8 mouse cellular contexts compared by ENCODE assay signal in the genomic region with DNA sequence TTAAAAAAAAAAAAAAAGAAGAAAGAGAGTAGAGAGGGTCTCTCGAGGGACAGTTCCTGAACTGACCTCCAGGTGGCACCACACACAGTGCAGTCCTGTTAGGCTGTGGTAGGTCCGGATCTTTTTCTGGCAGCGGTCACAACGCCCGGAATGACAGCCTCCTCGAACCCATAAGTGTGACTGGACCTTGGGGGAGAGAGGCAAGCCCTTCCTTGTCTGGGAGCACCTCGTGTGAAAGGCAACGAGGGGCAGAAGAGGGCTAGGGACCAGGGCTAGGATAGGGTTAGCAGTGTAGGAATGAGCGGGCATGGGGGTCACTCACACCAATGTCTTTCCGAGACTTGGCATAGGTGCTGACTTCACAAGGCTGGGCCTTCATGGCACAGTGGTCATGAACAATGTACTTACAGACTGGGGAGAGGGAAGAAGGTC. TPM values are rescaled to one million over a fixed set of nuclear protein-coding genes. Genes with fewer than 3 reads are reported as not detected.
DNase-seq lines count a peak whose midpoint lies in the region; ATAC-seq and TF ChIP-seq lines count a peak whose summit lies in the region.

No protein-coding gene starts in this region.

- H3K4me2 ChIP-seq in forebrain, embryonic 15.5 days (replicated peaks): peak overlapping the region; percentile 27; the same call in 1 of the 2 replicates

- no peak overlapping the region for H3K27ac ChIP-seq in cerebellum, adult 2 months (ENCODE audit: insufficient read depth, low read length)
- H3K27ac ChIP-seq in forebrain, embryonic 15.5 days (replicated peaks): no peak overlapping the region

- ATAC-seq in forebrain, embryonic 15.5 days (replicated peaks): peak; percentile 61

- peak; percentile 85 for DNase-seq in MN1 (ENCODE audit: low spot score)
- DNase-seq in cerebellum, adult 2 months: peak; percentile 67 to 77
- peak; percentile 77 to 86 for DNase-seq in heart, postnatal 14 days
- peak; percentile 21 to 77 for DNase-seq in layer of hippocampus, adult 18-20 months (ENCODE audit: low spot score in 2 of 2)
- peak; percentile 89 for DNase-seq in lung, postnatal 10 days
- DNase-seq in ovary, postnatal 14 days (ENCODE audit: low spot score): peak; percentile 71
- peak; percentile 69 for DNase-seq in thymus, postnatal 25 days

- no peaks in the 10 kb centered on the region for H3K27me3 ChIP-seq in cerebellum, adult 2 months (ENCODE audit: control insufficient read depth, insufficient read depth, low read length)
- no peaks in the 10 kb centered on the region for H3K27me3 ChIP-seq in forebrain, embryonic 15.5 days

- H3K4me1 ChIP-seq in cerebellum, adult 2 months (ENCODE audit: control insufficient read depth, insufficient read depth, low read length): no peaks in the 10 kb centered on the region
- H3K4me1 ChIP-seq in forebrain, embryonic 15.5 days: peaks cover 3% of the 10 kb centered on the region; the same call in 1 of the 2 replicates

- no peak overlapping the region for H3K9ac ChIP-seq in forebrain, embryonic 15.5 days (replicated peaks)

- H3K4me3 ChIP-seq in cerebellum, adult 2 months (replicated peaks; ENCODE audit: insufficient read depth, low read depth, low read length): peak overlapping the region; percentile 35
- H3K4me3 ChIP-seq in forebrain, embryonic 15.5 days: no peak overlapping the region

- TF ChIP-seq CTCF in cerebellum, adult 2 months (IDR thresholded peaks at IDR 0.05; ENCODE audit: borderline replicate concordance, insufficient read depth, low read depth, low read length): peak; percentile 84

- no peaks in the 10 kb centered on the region for H3K9me3 ChIP-seq in forebrain, embryonic 15.5 days

- no peak for TF ChIP-seq POLR2A in cerebellum, adult 2 months (IDR thresholded peaks at IDR 0.05; ENCODE audit: borderline replicate concordance, insufficient read depth, low read length)

- intact Hi-C loops in heart, postnatal 14 days (cut with DNase I): loop anchor here (2.0 to 10.0 kb wide), 2 partner anchors 164 to 244 kb away; no protein-coding TSS in a partner anchor

- 11% methylated on average over 10 of the region's 10 CpGs for WGBS in cerebellum, adult 2 months
- WGBS in forebrain, embryonic 15.5 days: 17% methylated on average over 10 of the region's 10 CpGs

- no peaks in the 10 kb centered on the region for H3K36me3 ChIP-seq in forebrain, embryonic 15.5 days

RNA-seq across cellular contexts. Expression of a gene that starts 13.6 kb away (rescaled TPM):
- polyA plus RNA-seq in cerebellum, adult 2 months (2012; rRNA removed): 16.0 and 17.1 TPM in 2 replicates
- polyA plus RNA-seq in forebrain, embryonic 15.5 days (2015; fragmentation: Nextera tagmentation; extraction: Ambion mirVana): 4.2 and 4.5 TPM in 2 replicates
- 10 to 100 TPM; 12.4 to 15.7 TPM for total RNA-seq in heart, postnatal 14 days (2021)
- 10 to 100 TPM; 10.9 to 12.8 TPM for total RNA-seq in layer of hippocampus, adult 18-20 months (2021)

RNA-seq across cellular contexts. Expression of a gene that starts 16.7 kb away (rescaled TPM):
- polyA plus RNA-seq in cerebellum, adult 2 months (2012; rRNA removed): 37.2 and 39.7 TPM in 2 replicates
- 42.9 and 47.2 TPM in 2 replicates for polyA plus RNA-seq in forebrain, embryonic 15.5 days (2015; fragmentation: Nextera tagmentation; extraction: Ambion mirVana)
- total RNA-seq in heart, postnatal 14 days (2021): 1 to 10 TPM; 8.5 to 9.0 TPM
- 10 to 100 TPM; 25.1 to 26.2 TPM for total RNA-seq in layer of hippocampus, adult 18-20 months (2021)

RNA-seq across cellular contexts. Expression of a gene that starts 26.2 kb away (rescaled TPM):
- 3.8 and 3.9 TPM in 2 replicates for polyA plus RNA-seq in cerebellum, adult 2 months (2012; rRNA removed)
- 37.6 and 39.7 TPM in 2 replicates for polyA plus RNA-seq in forebrain, embryonic 15.5 days (2015; fragmentation: Nextera tagmentation; extraction: Ambion mirVana)
- total RNA-seq in heart, postnatal 14 days (2021): 10 to 100 TPM; 18.9 to 19.9 TPM
- 1 to 10 TPM; 1.4 to 2.6 TPM for total RNA-seq in layer of hippocampus, adult 18-20 months (2021)

RNA-seq across cellular contexts. Expression of a gene that starts 27.0 kb away (rescaled TPM):
- 1.00 and 1.5 TPM in 2 replicates for polyA plus RNA-seq in cerebellum, adult 2 months (2012; rRNA removed)
- polyA plus RNA-seq in forebrain, embryonic 15.5 days (2015; fragmentation: Nextera tagmentation; extraction: Ambion mirVana): 0.09 and 0.33 TPM in 2 replicates
- under 1 TPM; 0.66 to 0.93 TPM for total RNA-seq in heart, postnatal 14 days (2021)
- total RNA-seq in layer of hippocampus, adult 18-20 months (2021): under 1 TPM; 0.20 to 0.25 TPM

RNA-seq across cellular contexts. Expression of a gene that starts 35.0 kb away (rescaled TPM):
- 132 and 133 TPM in 2 replicates for polyA plus RNA-seq in cerebellum, adult 2 months (2012; rRNA removed)
- polyA plus RNA-seq in forebrain, embryonic 15.5 days (2015; fragmentation: Nextera tagmentation; extraction: Ambion mirVana): 116 and 117 TPM in 2 replicates
- 10 to 100 TPM; 66.5 to 71.8 TPM for total RNA-seq in heart, postnatal 14 days (2021)
- 100 to 1,000 TPM; 133 to 138 TPM for total RNA-seq in layer of hippocampus, adult 18-20 months (2021)

Comparison
In these comparisons a context has a peak if more than half of its experiments do, and no peak if none do; other contexts are left out.
1. RNA of a gene that starts 26.2 kb away (total RNA-seq): 18.9 to 19.9 TPM in heart, postnatal 14 days; 1.4 to 2.6 TPM in layer of hippocampus, adult 18-20 months; every median in the first group is over 4 times any median in the second.
2. Peak in every context shown above with its lines, with median percentiles within 50 percentile points of each other: DNase-seq.